Mouse (Mus musculus) gastrocnemius, postnatal 14 days (tissue): ENCODE results near the gene Nwd2. TPM values are rescaled to one million over a fixed set of nuclear protein-coding genes. Genes with fewer than 3 reads are reported as not detected.

ENCODE experiments used
- DNase-seq: peaks from one replicate; pipeline ENCODE4 v3.0.0; 2021; ENCODE audit warnings: mixed read lengths
- intact Hi-C: fragments of 180-260 bp; cut with DNase I; formaldehyde crosslinking; loops from one replicate; pipeline ENCODE4 v1.15.1; 2025; ENCODE audit warnings: low total_unique reads
- total RNA-seq, 2 experiments: library from RNA; stranded (reverse); gene quantifications; 2 replicates each; pipeline ENCODE4 v1.2.3; 2021

Nwd2 gene
- total RNA-seq, 2 experiments from 2014 or later: not detected

- intact Hi-C loops: no loop called here
- no peak for DNase-seq
Observed at GRCm38 (mm10) chr5:63748759-63749158, 99.9 kb downstream of the Nwd2 start.

- no peak for DNase-seq
- intact Hi-C loops: no loop called here
Observed at GRCm38 (mm10) chr5:63755092-63755761, 106.3 kb downstream of the Nwd2 start.

DNA sequence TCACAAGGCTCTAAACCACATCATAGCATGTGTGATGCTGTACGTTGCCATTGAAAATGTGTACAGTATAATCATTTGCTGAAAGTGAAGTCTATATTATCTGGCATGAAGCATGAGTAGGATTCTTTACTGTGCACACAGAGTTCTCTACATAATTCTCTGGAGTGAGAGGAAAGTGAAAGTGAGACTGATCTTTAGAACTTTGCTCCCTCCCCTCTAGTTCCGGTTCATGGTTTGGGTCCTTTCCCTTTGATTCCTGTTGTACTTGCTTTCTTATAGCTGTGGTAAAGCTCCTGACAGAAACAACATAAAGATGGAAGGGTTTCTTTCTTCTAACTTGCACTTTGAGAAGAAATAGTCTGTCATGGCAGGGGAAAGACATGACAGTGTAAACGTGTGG is 107.0 kb downstream of the Nwd2 start:
- intact Hi-C loops: no loop called here
- DNase-seq: no peak

GRCm38 (mm10) chr5:63765886-63766285 is 117.0 kb downstream of the Nwd2 start:
- intact Hi-C loops: no loop called here
- DNase-seq: no peak

- intact Hi-C loops: no loop called here
- DNase-seq: peak; percentile 17
Observed at GRCm38 (mm10) chr5:63766715-63767114, 117.8 kb downstream of the Nwd2 start.

- intact Hi-C loops: no loop called here
Observed at GRCm38 (mm10) chr5:63767464-63767863, 118.6 kb downstream of the Nwd2 start.

DNA sequence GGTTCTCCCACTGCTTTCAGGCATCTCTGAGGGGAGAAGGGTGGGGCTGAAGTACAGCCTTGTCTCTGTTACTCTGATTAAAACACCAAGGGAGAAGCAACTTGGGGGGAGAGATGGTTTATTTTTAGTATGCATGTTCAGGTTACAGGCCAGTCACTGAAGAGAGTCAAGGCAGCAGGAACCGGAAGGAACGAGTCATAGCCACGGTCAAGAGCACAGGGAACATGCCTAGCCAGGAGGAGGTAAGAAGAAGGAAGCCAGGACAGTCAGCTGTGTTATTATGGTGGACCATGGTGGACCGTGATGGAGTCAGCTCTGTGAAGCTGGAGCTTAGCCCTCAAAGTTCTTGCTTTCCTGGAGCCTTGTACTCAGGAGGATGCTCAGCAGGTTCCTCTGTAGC is 119.3 kb downstream of the Nwd2 start:
- intact Hi-C loops: no loop called here
- DNase-seq: no peak

More at GRCm38 (mm10) chr5:63767464-63767863, 118.6 kb downstream of the Nwd2 start:
- DNase-seq: no peak

DNA sequence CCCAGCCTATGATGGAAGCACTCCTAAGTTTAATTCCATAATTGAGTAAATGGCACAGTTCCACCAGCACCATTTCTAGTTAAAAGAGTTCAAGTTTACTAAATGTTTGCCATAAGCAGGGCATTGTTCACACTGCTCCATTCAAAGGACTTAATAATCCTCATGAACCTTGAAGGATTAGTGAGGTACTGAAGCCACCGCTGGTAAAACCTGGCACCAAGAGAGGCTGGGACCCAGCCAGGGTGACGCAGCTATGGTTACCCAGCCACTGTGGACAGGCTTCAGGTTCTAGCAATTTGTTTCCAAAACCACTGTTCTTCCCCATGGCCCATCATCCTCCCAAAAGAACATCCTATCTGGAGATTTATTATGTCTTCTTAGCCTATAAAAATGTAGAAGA is 124.1 kb downstream of the Nwd2 start:
- DNase-seq: no peak
- intact Hi-C loops: no loop called here

DNA sequence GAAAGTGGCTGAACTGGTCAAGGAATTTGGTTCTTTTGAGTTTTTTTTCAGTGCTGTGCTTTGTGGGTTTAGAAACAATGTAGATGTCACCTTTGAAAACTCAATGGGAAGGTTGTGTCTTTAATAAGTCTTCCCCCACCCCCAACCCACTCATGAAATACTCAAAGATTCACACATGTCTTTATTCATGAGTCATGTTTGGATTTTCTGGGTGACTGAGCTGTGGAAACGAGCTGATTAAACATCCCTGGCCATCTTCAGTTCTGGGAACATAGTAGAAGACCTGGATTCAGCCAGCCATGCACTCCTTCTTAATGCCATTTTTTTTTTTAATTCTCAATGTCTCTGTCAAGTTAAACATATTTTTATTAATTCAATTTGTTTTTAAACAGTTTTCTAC is 124.7 kb downstream of the Nwd2 start:
- intact Hi-C loops: no loop called here
- DNase-seq: no peak

DNA sequence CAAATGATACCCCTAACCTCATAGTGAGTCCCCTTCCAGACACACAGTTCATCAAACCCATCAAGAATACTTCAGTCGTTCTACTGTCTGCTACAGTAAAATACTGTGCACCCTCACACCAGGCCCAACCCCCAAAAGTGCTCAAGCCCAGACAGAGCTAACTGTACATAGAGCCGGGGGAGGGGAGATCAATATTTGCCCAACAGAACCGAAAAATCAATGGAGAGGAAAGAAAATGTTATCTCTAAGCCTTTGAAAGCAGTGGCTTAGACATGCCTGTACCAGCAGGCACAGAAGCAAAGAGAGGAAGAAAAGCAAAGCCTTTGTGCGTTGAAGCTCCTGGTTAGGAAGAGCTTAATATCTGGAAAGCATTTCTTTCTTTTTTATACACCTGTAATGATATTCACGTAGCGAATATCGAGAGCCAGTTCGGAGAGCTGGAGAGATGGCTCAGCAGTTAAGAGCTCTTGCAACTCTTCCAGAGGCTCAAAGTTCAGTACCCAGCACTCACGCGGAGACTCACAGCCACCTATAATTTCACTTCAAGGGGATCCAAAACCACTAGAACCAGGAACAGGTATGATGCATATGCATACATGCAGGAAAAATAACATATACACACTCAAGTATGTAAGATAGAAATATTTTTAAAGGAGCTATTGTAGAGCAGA is 139.4 kb downstream of the Nwd2 start:
- intact Hi-C loops: no loop called here

DNA sequence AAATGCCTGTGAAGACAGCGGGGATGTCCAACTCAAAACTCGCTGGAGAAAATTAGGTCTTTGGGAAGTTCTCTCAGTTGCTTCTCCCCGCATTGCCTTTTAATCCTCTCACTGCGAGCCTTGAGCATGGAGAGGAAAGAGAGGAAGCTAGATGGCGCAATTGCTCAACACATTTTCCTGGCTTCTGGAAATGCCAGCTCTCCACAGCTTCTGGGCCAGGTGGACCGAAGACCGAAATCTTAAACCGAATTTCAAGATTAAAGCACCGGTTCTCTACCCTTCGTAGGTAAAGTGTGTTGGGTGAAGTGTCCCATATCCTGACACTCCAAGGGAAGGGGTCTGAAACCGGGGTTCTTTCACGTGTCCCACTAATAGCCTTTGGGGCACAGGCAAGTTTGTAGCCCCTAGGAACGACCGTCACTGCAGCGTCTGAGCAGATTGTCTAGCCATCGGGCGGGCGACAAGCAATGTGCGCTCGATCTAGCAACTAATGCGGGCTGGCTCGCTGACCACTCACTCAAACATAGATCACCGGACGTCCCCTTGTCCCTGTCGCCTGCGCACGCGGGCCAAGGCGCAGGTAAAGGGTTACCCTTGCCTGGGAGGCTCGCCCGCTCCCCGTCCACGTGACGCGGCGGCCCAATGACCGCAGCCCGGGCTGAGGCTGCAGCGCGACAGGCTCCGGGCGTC is 163.1 kb downstream of the Nwd2 start, which contains the start of gene 0610040J01Rik:
0610040J01Rik (plus strand) TSS at position 545 of the 690 bp plus-strand sequence.
- intact Hi-C loops: loop anchor here (5.0 kb wide), 1 partner anchor 75 kb away; no protein-coding TSS in a partner anchor
- DNase-seq: peak; percentile 53

More for the DNA sequence above, 139.4 kb downstream of the Nwd2 start:
- DNase-seq: no peak

DNA sequence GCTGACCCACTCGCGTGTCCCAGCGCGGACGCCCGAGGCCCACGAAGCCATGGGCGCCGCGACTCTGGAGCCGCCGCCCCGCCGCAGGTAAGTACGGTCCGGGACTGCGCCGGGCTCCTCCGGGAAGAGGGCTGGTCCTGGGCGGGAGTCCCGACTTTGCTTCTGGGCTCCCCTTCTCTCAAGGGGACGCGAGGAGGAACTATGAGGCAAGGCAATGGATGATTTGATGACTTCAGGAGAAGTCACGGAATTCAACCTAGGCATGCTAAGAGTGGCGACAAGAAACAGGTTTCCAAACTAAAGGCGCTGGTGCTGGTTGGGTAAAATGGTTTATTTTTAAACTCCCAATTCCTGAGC is 163.6 kb downstream of the Nwd2 start:
- no peak for DNase-seq
- intact Hi-C loops: loop anchor here (5.0 kb wide), 1 partner anchor 75 kb away; no protein-coding TSS in a partner anchor

DNA sequence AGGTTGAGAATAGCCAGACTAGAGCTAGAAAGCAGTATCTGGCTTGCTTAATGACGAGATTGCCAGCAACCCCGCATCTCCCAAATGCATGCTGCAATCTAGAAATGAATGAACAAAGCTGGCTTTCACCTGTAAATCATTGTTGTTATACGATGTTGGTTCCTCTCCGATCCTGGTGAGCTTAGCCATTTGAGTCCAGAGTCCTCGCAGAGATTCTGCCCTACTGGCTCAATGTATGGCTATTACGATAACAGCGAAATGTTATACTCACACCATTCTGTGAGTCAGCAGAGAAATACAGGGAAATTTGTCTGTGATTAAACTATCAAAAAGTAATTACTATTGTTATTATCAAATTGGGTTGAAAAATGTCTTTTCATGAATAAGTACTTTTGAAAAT is 167.7 kb downstream of the Nwd2 start:
- DNase-seq: no peak
- intact Hi-C loops: no loop called here

- DNase-seq: no peak
- intact Hi-C loops: no loop called here
Observed at GRCm38 (mm10) chr5:63817270-63817669, 168.4 kb downstream of the Nwd2 start.

- intact Hi-C loops: no loop called here
- DNase-seq: no peak
Observed at GRCm38 (mm10) chr5:63818975-63819374, 170.1 kb downstream of the Nwd2 start.

- intact Hi-C loops: no loop called here
- no peak for DNase-seq
Observed at GRCm38 (mm10) chr5:63819519-63819918, 170.6 kb downstream of the Nwd2 start.

- intact Hi-C loops: no loop called here
- no peak for DNase-seq
Observed at GRCm38 (mm10) chr5:63821176-63821575, 172.3 kb downstream of the Nwd2 start.

DNA sequence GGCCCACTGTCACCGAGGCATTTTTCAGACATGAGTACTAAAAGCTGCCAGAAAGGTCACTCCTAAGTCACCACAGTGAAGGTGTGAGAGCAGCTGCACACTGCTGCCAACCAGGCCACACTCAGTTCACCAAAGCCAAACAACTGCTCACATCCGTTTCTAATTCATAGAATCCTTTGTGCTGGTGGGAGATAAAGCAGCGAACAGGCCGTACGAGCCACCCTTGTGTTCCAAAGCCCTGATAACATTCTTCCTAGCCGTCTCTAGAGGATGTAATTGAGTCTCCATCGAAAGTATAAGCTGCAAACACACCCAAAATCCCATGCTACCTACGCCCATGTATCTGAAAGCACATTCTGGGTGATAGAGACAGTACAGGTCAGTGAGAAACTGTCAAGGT is 173.0 kb downstream of the Nwd2 start:
- intact Hi-C loops: no loop called here
- no peak for DNase-seq

DNA sequence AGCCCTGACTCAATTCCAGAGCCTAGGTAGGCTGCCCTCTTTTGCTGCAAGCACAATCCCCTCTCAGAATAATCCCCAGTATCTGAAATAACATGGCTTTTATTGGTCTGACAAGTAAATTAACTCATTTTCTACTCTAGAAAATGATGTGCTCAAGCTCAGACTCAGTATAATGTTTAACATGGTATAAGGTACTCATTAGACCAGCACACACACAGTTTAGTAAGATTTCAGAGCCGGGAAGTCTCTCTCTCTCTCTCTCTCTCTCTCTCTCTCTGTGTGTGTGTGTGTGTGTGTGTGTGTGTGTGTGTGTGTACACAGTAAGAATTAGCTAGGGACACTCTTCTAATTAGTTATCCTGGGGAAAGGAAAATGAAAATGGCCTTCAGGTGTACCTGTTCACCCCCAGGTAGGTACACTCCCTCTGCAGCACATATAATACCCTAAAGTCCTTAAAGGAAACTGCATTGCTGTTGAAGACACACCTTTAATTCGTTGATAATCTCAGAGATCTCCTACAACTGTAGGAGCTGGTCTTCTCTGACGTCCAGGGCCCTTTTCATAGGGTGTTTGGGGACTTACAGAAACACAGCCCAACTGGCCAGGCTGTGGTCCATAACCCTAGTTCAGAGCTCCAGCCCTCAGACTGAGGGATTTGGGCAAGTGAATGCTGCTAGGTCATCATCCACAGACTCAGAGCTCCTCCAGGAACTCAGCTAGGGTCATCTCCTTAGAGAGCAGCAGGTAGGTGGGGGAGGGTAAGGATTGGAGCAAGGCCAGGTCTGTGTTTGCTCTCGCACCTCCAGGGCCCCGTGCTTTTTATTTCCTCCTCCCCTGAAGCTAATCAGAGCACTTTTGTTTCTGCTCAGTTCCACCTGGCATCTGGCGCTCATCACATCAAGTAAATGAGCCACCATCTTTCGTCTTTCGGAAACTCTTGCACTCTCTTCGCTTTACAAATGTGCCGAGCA is 174.7 kb downstream of the Nwd2 start:
- intact Hi-C loops: no loop called here
- DNase-seq: no peak
